Mouse (Mus musculus) CH12.LX (cell line): Measurements from ENCODE around the gene Gm37240. TPM values are rescaled to one million over a fixed set of nuclear protein-coding genes. Genes with fewer than 3 reads are reported as not detected.

Experiments
- DNase-seq: peaks from one replicate; pipeline ENCODE4 v3.0.0-alpha.2; 2013; ENCODE audit errors: extremely low read depth
- H3K27ac ChIP-seq: 2 replicates; pipeline ENCODE4 v1.5.1; 2012; ENCODE audit warnings: low read depth, mild to moderate bottlenecking, control low read depth, moderate library complexity; ENCODE audit not compliant: insufficient read depth
- H3K27me3 ChIP-seq: replicated peaks from 2 replicates; pipeline ENCODE3; 2012; ENCODE audit warnings: inconsistent platforms
- H3K36me3 ChIP-seq, 2 experiments: replicated peaks in 1 of 2; 2 replicates each; pipeline versions ENCODE3 to v1.6.1; 2012; ENCODE audit warnings: inconsistent platforms in 1 of 2, low read length in 1 of 2, mild to moderate bottlenecking in 1 of 2, mixed read lengths in 1 of 2, moderate library complexity in 1 of 2; ENCODE audit not compliant: control insufficient read depth in 1 of 2, insufficient read depth in 1 of 2
- H3K4me1 ChIP-seq, 2 experiments: 2 replicates each; pipeline ENCODE4 v1.6.1; 2012; ENCODE audit warnings: inconsistent platforms in 1 of 2, moderate library complexity in 1 of 2; ENCODE audit not compliant: insufficient read depth in 2 of 2, control insufficient read depth in 1 of 2
- H3K4me2 ChIP-seq: 2 replicates; pipeline ENCODE4 v1.6.1; 2012; ENCODE audit warnings: low read depth, mild to moderate bottlenecking, control low read depth; ENCODE audit not compliant: poor library complexity, insufficient read depth, severe bottlenecking
- H3K4me3 ChIP-seq, 3 experiments: fragments of 150-350 bp in 1 of 3; sonication (generic) in 1 of 3; replicated peaks in 1 of 3; 2 replicates each; pipeline versions ENCODE3 to v1.5.1; 2011 to 2012; ENCODE audit warnings: low read depth in 2 of 3, low read length in 2 of 3, mild to moderate bottlenecking in 2 of 3, moderate library complexity in 2 of 3, control low read depth in 1 of 3, improper control_type of control experiment in 1 of 3, inconsistent platforms in 1 of 3, mixed read lengths in 1 of 3; ENCODE audit not compliant: poor library complexity in 1 of 3
- H3K79me2 ChIP-seq: replicated peaks from 2 replicates; pipeline ENCODE4 v1.6.1; 2012; ENCODE audit warnings: mild to moderate bottlenecking, moderate library complexity; ENCODE audit not compliant: control insufficient read depth, poor library complexity, insufficient read depth, severe bottlenecking; ENCODE audit errors: extremely low read depth
- H3K9ac ChIP-seq: 2 replicates; pipeline ENCODE4 v1.6.1; 2012; ENCODE audit warnings: low read depth, mild to moderate bottlenecking, control low read depth, moderate library complexity; ENCODE audit not compliant: insufficient read depth
- H3K9me3 ChIP-seq: replicated peaks from 2 replicates; pipeline ENCODE3; 2012; ENCODE audit warnings: low read length, inconsistent platforms, mixed read lengths
- BHLHE40 ChIP-seq: IDR thresholded peaks from 2 replicates; pipeline ENCODE4 v1.6.1; 2011; ENCODE audit warnings: mild to moderate bottlenecking, low read depth, low read length, improper control_type of control experiment
- CTCF ChIP-seq, 2 experiments: IDR thresholded peaks in 1 of 2; conservative IDR thresholded peaks in 1 of 2; 2 replicates each; pipeline ENCODE4 v1.5.1; 2011 to 2012; ENCODE audit warnings: low read depth in 2 of 2, low read length in 2 of 2, improper control_type of control experiment in 1 of 2, inconsistent platforms in 1 of 2, mild to moderate bottlenecking in 1 of 2, moderate library complexity in 1 of 2
- ELF1 ChIP-seq: IDR thresholded peaks from 2 replicates; pipeline ENCODE4 v1.6.1; 2014; ENCODE audit warnings: low read depth, mild to moderate bottlenecking, inconsistent platforms, low read length, improper control_type of control experiment
- EP300 ChIP-seq: IDR thresholded peaks from 2 replicates; pipeline ENCODE4 v1.6.1; 2011; ENCODE audit warnings: low read length, improper control_type of control experiment
- ETS1 ChIP-seq: conservative IDR thresholded peaks from 2 replicates; pipeline ENCODE4 v1.6.1; 2012; ENCODE audit warnings: low read depth, mild to moderate bottlenecking, inconsistent platforms, low read length, improper control_type of control experiment, moderate library complexity
- GABPA ChIP-seq: IDR thresholded peaks from 2 replicates; pipeline ENCODE4 v1.6.1; 2012; ENCODE audit warnings: low read depth, low read length, improper control_type of control experiment, inconsistent platforms; ENCODE audit not compliant: insufficient replicate concordance
- HCFC1 ChIP-seq: IDR thresholded peaks from 2 replicates; pipeline ENCODE4 v1.6.1; 2012; ENCODE audit warnings: low read depth, mild to moderate bottlenecking, inconsistent platforms, low read length, improper control_type of control experiment
- IRF4 ChIP-seq: IDR thresholded peaks from 2 replicates; pipeline ENCODE4 v1.6.1; 2014; ENCODE audit warnings: low read depth, mild to moderate bottlenecking, inconsistent platforms, low read length, improper control_type of control experiment
- JUN ChIP-seq: IDR thresholded peaks from 2 replicates; pipeline ENCODE4 v1.6.1; 2011; ENCODE audit warnings: low read depth, mild to moderate bottlenecking, low read length, improper control_type of control experiment, moderate library complexity; ENCODE audit not compliant: insufficient read depth
- MAFK ChIP-seq: IDR thresholded peaks from 2 replicates; pipeline ENCODE4 v1.6.1; 2011; ENCODE audit warnings: low read length, improper control_type of control experiment; ENCODE audit not compliant: insufficient replicate concordance
- MAX ChIP-seq: IDR thresholded peaks from 2 replicates; pipeline ENCODE4 v1.6.1; 2011; ENCODE audit warnings: low read length, improper control_type of control experiment
- MEF2A ChIP-seq: IDR thresholded peaks from 2 replicates; pipeline ENCODE4 v1.6.1; 2014; ENCODE audit warnings: low read depth, mild to moderate bottlenecking, inconsistent platforms, low read length, improper control_type of control experiment, borderline replicate concordance
- MYC ChIP-seq: IDR thresholded peaks from 2 replicates; pipeline ENCODE4 v1.6.1; 2011; ENCODE audit warnings: low read depth, mild to moderate bottlenecking, improper control_type of control experiment, low read length
- NRF1 ChIP-seq: IDR thresholded peaks from 2 replicates; pipeline ENCODE4 v1.6.1; 2014; ENCODE audit warnings: low read depth, mild to moderate bottlenecking, inconsistent platforms, low read length, improper control_type of control experiment, moderate library complexity
- POLR2A ChIP-seq: IDR thresholded peaks from 2 replicates; pipeline ENCODE4 v1.6.1; 2011; ENCODE audit warnings: low read depth, mild to moderate bottlenecking, improper control_type of control experiment, low read length
- POLR2AphosphoS2 ChIP-seq: IDR thresholded peaks from 2 replicates; pipeline ENCODE4 v1.6.1; 2011; ENCODE audit warnings: low read depth, low read length, improper control_type of control experiment
- RAD21 ChIP-seq: IDR thresholded peaks from 2 replicates; pipeline ENCODE4 v1.6.1; 2011; ENCODE audit warnings: low read depth, mild to moderate bottlenecking, low read length, improper control_type of control experiment, moderate library complexity
- SIN3A ChIP-seq: IDR thresholded peaks from 2 replicates; pipeline ENCODE4 v1.6.1; 2012; ENCODE audit warnings: low read length, improper control_type of control experiment, inconsistent platforms
- UBTF ChIP-seq: IDR thresholded peaks from 2 replicates; pipeline ENCODE4 v1.6.1; 2012; ENCODE audit warnings: low read depth, mild to moderate bottlenecking, inconsistent platforms, low read length, improper control_type of control experiment, moderate library complexity
- ZC3H11A ChIP-seq: IDR thresholded peaks from 2 replicates; pipeline ENCODE4 v1.6.1; 2012; ENCODE audit warnings: low read depth, mild to moderate bottlenecking, inconsistent platforms, low read length, improper control_type of control experiment
- ZKSCAN1 ChIP-seq: IDR thresholded peaks from 2 replicates; pipeline ENCODE4 v1.6.1; 2012; ENCODE audit warnings: low read depth, inconsistent platforms, low read length, improper control_type of control experiment, borderline replicate concordance
- ZMIZ1 ChIP-seq: IDR thresholded peaks from 2 replicates; pipeline ENCODE4 v1.6.1; 2012; ENCODE audit warnings: low read depth, mild to moderate bottlenecking, inconsistent platforms, low read length, improper control_type of control experiment
- dilution Hi-C: fragments of 300-500 bp; cut with MboI; formaldehyde crosslinking; loops from 2 replicates; pipeline ENCODE4 v1.14.3; 2020; ENCODE audit warnings: low sequenced_read_pairs; ENCODE audit not compliant: extremely low pct_unique_long_range_greater_than_20kb, extremely low pct_ligation_motif_present
- in situ Hi-C: fragments of 300-500 bp; cut with MboI; formaldehyde crosslinking; loops from 3 replicates; pipeline ENCODE4 v1.14.3; 2019; ENCODE audit warnings: low sequenced_read_pairs, low pct_ligation_motif_present, low pct_unique_long_range_greater_than_20kb, mixed read lengths
- polyA plus RNA-seq: library from polyadenylated mRNA; unstranded; fragments of >175 nt; gene quantifications from 2 replicates; pipeline ENCODE4 v1.2.1, GENCODE M21; 2012; ENCODE audit warnings: low read depth; ENCODE audit not compliant: insufficient read length
- total RNA-seq, 2 experiments: library from RNA; depleted of rRNA; stranded (reverse); fragments of 300-350 nt in 1 of 2; fragments of >200 nt in 1 of 2; gene quantifications; 2 replicates each; pipeline ENCODE4 v1.2.3; 2012 to 2014

The Gm37240 gene
- total and polyA plus RNA-seq, 3 experiments = 0.08 to 0.19 (median 0.14) TPM

- DNase-seq = no peak
- Histone ChIP-seq H3K4me1 (no peaks in the 10 kb centered on the region), H3K27ac (no peak overlapping the region), H3K79me2 (no peaks in the 10 kb centered on the region), H3K27me3 (no peaks in the 10 kb centered on the region), H3K4me3 (no peak overlapping the region), H3K9me3 (peaks cover under 1% of the 10 kb centered on the region), H3K4me2 (no peak overlapping the region), H3K9ac (no peak overlapping the region), H3K36me3 (peaks cover 62 to 78% of the 10 kb centered on the region in 2 experiments)
- in situ Hi-C loops (loop anchor here (10.0 kb wide), 1 partner anchor 143 kb away; no protein-coding TSS in a partner anchor), dilution Hi-C loops (no loop called here)
- no peak for TF ChIP-seq GABPA
- no peak for TF ChIP-seq POLR2AphosphoS2
- TF ChIP-seq MAFK = no peak
Measured at GRCm38 (mm10) chr3:84701509-84701908, 1185.8 kb downstream of the Gm37240 start.

DNA sequence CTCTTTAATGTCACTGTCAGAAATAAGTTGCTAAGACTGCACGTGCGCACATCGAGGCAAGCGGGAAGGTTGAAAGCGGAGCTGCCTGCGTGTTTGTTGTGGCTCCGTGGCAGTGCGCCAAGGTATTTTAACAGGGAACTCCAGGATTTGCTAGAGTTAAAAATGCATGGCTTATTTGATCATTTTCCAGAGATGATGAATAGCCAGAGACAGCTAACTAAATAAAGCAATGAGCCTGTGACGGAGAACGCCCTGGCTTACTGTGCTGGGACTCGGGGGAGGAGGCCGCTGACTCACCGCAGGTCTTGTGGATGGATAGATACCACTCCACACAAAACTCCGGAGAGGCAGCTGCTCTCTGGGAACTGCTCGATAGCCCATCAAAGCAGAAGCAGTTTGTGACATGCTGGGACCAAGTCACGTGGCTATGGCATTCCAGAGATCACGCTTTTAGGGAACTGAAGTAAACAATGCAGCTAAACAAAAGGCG, 1190.8 kb downstream of the Gm37240 start:
- no peak overlapping the region for H3K4me2 ChIP-seq
- peaks cover 77 to 89% of the 10 kb centered on the region in 2 experiments for H3K36me3 ChIP-seq

DNA sequence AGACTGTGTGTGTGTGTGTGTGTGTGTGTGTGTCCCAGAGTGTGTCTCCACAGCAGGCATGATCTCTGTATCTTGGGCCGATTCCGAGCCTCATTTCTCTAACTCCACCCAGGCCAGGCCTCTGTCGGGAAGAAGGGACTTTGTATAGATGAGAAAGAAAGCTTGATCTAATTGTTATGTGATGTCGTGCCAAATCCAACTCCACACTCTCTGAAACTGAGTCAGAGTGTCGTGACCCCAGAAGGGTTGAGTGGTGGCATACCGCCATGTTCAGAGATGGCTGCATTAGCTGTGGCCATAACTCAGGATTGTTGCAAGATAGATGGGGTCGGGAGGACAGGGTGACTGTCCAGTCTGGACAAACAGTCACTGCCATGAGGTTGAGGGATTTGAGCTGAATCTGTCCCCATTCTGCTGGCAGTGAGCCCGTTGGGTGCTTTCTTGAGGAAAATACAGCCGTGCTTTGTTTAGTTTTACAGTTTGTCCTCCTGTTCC, 1191.4 kb downstream of the Gm37240 start:
- in situ Hi-C loops (loop anchor here (10.0 kb wide), 1 partner anchor 119 kb away; the partner anchor contains the start of gene Fbxw7), dilution Hi-C loops (no loop called here)
- H3K27me3 ChIP-seq = no peaks in the 10 kb centered on the region
- H3K27ac ChIP-seq = no peak overlapping the region
- H3K4me2 ChIP-seq = no peak overlapping the region
- no peak for TF ChIP-seq ZMIZ1
- TF ChIP-seq JUN = no peak
- TF ChIP-seq MEF2A = no peak
- TF ChIP-seq CTCF (conservative IDR thresholded peaks at IDR 0.05 in 1 of 2, IDR thresholded peaks at IDR 0.05 in 1 of 2; ENCODE audit: low read depth in 2 of 2, low read length in 2 of 2) = no peak
- TF ChIP-seq ZC3H11A = no peak
- no peak for TF ChIP-seq BHLHE40
- TF ChIP-seq POLR2AphosphoS2 = no peak
- no peak for TF ChIP-seq MAX
- TF ChIP-seq ETS1 = no peak
- no peak for TF ChIP-seq ZKSCAN1
- TF ChIP-seq POLR2A = no peak
- TF ChIP-seq HCFC1 = no peak
- TF ChIP-seq EP300 = no peak
- no peak for TF ChIP-seq UBTF
- no peak for TF ChIP-seq RAD21
- no peak for TF ChIP-seq IRF4
- TF ChIP-seq GABPA = no peak
- no peak for TF ChIP-seq ELF1
- TF ChIP-seq MYC = no peak
- no peak overlapping the region for H3K4me3 ChIP-seq
- peaks cover 6% of the 10 kb centered on the region; the same call in 1 of the 2 replicates for H3K79me2 ChIP-seq
- H3K9me3 ChIP-seq = no peaks in the 10 kb centered on the region
- no peak for DNase-seq
- peaks cover 73 to 86% of the 10 kb centered on the region in 2 experiments for H3K36me3 ChIP-seq
- H3K4me1 ChIP-seq = peaks cover 6 to 16% of the 10 kb centered on the region in 2 experiments
- no peak overlapping the region for H3K9ac ChIP-seq

More for the DNA sequence above, 1190.8 kb downstream of the Gm37240 start:
- Histone ChIP-seq H3K4me1 (peaks cover 5 to 12% of the 10 kb centered on the region in 2 experiments), H3K79me2 (peaks cover 4% of the 10 kb centered on the region; the same call in 1 of the 2 replicates), H3K9me3 (no peaks in the 10 kb centered on the region), H3K27ac (no peak overlapping the region), H3K27me3 (no peaks in the 10 kb centered on the region), H3K4me3 (no peak overlapping the region), H3K9ac (no peak overlapping the region)
- dilution Hi-C loops (no loop called here), in situ Hi-C loops (loop anchor here (10.0 kb wide), 1 partner anchor 118 kb away; the partner anchor contains the start of gene Fbxw7)
- no peak for DNase-seq
- TF ChIP-seq ELF1 = no peak
- no peak for TF ChIP-seq NRF1
- TF ChIP-seq POLR2AphosphoS2 = no peak
- no peak for TF ChIP-seq SIN3A
- TF ChIP-seq HCFC1 = no peak
- TF ChIP-seq, all 38 proteins: peak for 0
